Mouse (Mus musculus) midbrain, postnatal 0 days (tissue): Measurements from ENCODE around the gene Efna1. TPM values are rescaled to one million over a fixed set of nuclear protein-coding genes. Genes with fewer than 3 reads are reported as not detected.

ENCODE experiments used
- ATAC-seq: fragments of 200-750 bp; cut with Nextera tagmentation; 2 replicates; pipeline ENCODE4 v1.8.0; 2017; ENCODE audit warnings: moderate number of reproducible peaks, mild to moderate bottlenecking, moderate TSS enrichment, moderate library complexity; ENCODE audit not compliant: low FRiP score
- DNase-seq: peaks from one replicate; pipeline ENCODE4 v3.0.0-alpha.2; 2015; ENCODE audit warnings: low spot score
- H3K27ac ChIP-seq: fragments of 300-500 bp; sonication (generic); 2 replicates; pipeline ENCODE4 v1.5.1; 2014; ENCODE audit warnings: low read depth, mild to moderate bottlenecking, low read length, mixed read lengths
- H3K27me3 ChIP-seq: fragments of 300-500 bp; sonication (generic); 2 replicates; pipeline ENCODE4 v1.6.1; 2014; ENCODE audit warnings: low read length, control low read depth, mixed read lengths; ENCODE audit not compliant: insufficient read depth
- H3K36me3 ChIP-seq: fragments of 300-500 bp; sonication (generic); 2 replicates; pipeline ENCODE4 v1.6.1; 2014; ENCODE audit warnings: low read length, control low read depth, mixed read lengths; ENCODE audit not compliant: insufficient read depth
- H3K4me1 ChIP-seq: fragments of 300-500 bp; sonication (generic); 2 replicates; pipeline ENCODE4 v1.6.1; 2014; ENCODE audit warnings: mild to moderate bottlenecking, control low read depth, antibody characterized with exemption, low read length, mixed read lengths; ENCODE audit not compliant: insufficient read depth
- H3K4me2 ChIP-seq: fragments of 300-500 bp; sonication (generic); 2 replicates; pipeline ENCODE4 v1.6.1; 2014; ENCODE audit warnings: low read depth, mild to moderate bottlenecking, low read length, mixed read lengths; ENCODE audit not compliant: poor library complexity, severe bottlenecking
- H3K4me3 ChIP-seq: fragments of 300-500 bp; sonication (generic); 2 replicates; pipeline ENCODE4 v1.5.1; 2014; ENCODE audit warnings: low read depth, mild to moderate bottlenecking, low read length, moderate library complexity
- H3K9ac ChIP-seq: fragments of 300-500 bp; sonication (generic); replicated peaks from 2 replicates; pipeline ENCODE4 v1.6.1; 2014; ENCODE audit warnings: mild to moderate bottlenecking, low read length, moderate library complexity, mixed read lengths; ENCODE audit not compliant: poor library complexity, severe bottlenecking
- H3K9me3 ChIP-seq: fragments of 300-500 bp; sonication (generic); 2 replicates; pipeline ENCODE4 v1.6.1; 2016; ENCODE audit warnings: low read length, control low read depth
- CTCF ChIP-seq: IDR thresholded peaks from 2 replicates; pipeline ENCODE4 v1.5.1; 2016; ENCODE audit warnings: antibody characterized with exemption, mild to moderate bottlenecking
- WGBS: fragments of 180-500 bp; shearing (Covaris S2); extraction: QIAGEN DNeasy Blood & Tissue Kit; methylation state at CpG from one replicate; pipeline ENCODE4 v1.1.7; 2014; 5-methylcytosine and 5-hydroxymethylcytosine counted together
- polyA plus RNA-seq: library from polyadenylated mRNA; unstranded; fragments of >200 nt; fragmentation: Nextera tagmentation; extraction: Ambion mirVana; gene quantifications from 2 replicates; pipeline ENCODE4 v1.2.1, GENCODE M21; 2015
- total RNA-seq: library from RNA; depleted of rRNA; stranded (reverse); fragments of >200 nt; gene quantifications from 2 replicates; pipeline ENCODE4 v1.2.3, GENCODE M21; 2014

Gene Efna1
- total and polyA plus RNA-seq, 2 experiments from 2014 or later, result 6.6 to 9.4 TPM

GRCm38 (mm10) chr3:89243609-89244008 is 37.3 kb downstream of the Efna1 start:
- DNase-seq, result peak; percentile 62

GRCm38 (mm10) chr3:89242331-89242895 is 38.5 kb downstream of the Efna1 start:
- Histone ChIP-seq H3K4me2 (no peak overlapping the region), H3K9ac (no peak overlapping the region), H3K4me1 (peaks cover 10% of the 10 kb centered on the region; the same call in 1 of the 2 replicates), H3K27me3 (no peaks in the 10 kb centered on the region), H3K9me3 (no peaks in the 10 kb centered on the region), H3K4me3 (no peak overlapping the region), H3K36me3 (peaks cover 48% of the 10 kb centered on the region), H3K27ac (0 out of 2 replicates have a peak overlapping the region, but pooled peaks have one; percentile 26)
- TF ChIP-seq CTCF, result peak; percentile 83
- no peak for ATAC-seq
- 68% methylated on average over 9 of the region's 9 CpGs for WGBS
- DNase-seq, result peak; percentile 73

More at GRCm38 (mm10) chr3:89243609-89244008, 37.3 kb downstream of the Efna1 start:
- peaks cover 42% of the 10 kb centered on the region for H3K36me3 ChIP-seq
- peak overlapping the region; percentile 92 for H3K4me2 ChIP-seq
- no peak for ATAC-seq
- H3K9ac ChIP-seq, result peak overlapping the region; percentile 93
- peaks cover 12% of the 10 kb centered on the region; the same call in 1 of the 2 replicates for H3K4me1 ChIP-seq
- TF ChIP-seq CTCF, result peak; percentile 61
- H3K27me3 ChIP-seq, result no peaks in the 10 kb centered on the region
- no peaks in the 10 kb centered on the region for H3K9me3 ChIP-seq
- H3K4me3 ChIP-seq, result peak overlapping the region; percentile 70
- 10% methylated on average over 14 of the region's 14 CpGs for WGBS
- H3K27ac ChIP-seq, result peak overlapping the region; percentile 97

- Histone ChIP-seq H3K9me3 (no peaks in the 10 kb centered on the region), H3K4me1 (no peaks in the 10 kb centered on the region), H3K4me2 (no peak overlapping the region), H3K36me3 (peaks cover 84% of the 10 kb centered on the region), H3K27ac (no peak overlapping the region), H3K4me3 (no peak overlapping the region), H3K9ac (no peak overlapping the region), H3K27me3 (no peaks in the 10 kb centered on the region)
- ATAC-seq (no peak), DNase-seq (no peak)
- WGBS, result 65% methylated on average over 10 of the region's 12 CpGs
- TF ChIP-seq CTCF, result no peak
These were observed 42.4 kb downstream of the Efna1 start for GRCm38 (mm10) chr3:89238494-89238893.

GRCm38 (mm10) chr3:89237682-89238081 is 43.3 kb downstream of the Efna1 start:
- DNase-seq (no peak), ATAC-seq (no peak)
- Histone ChIP-seq H3K4me3 (no peak overlapping the region), H3K27ac (no peak overlapping the region), H3K4me2 (no peak overlapping the region), H3K36me3 (peaks cover 92% of the 10 kb centered on the region), H3K27me3 (no peaks in the 10 kb centered on the region), H3K4me1 (no peaks in the 10 kb centered on the region), H3K9ac (no peak overlapping the region), H3K9me3 (no peaks in the 10 kb centered on the region)
- TF ChIP-seq CTCF, result no peak
- WGBS, result 93% methylated on average over 21 of the region's 21 CpGs

- ATAC-seq, result no peak
- Histone ChIP-seq H3K36me3 (peaks cover 83% of the 10 kb centered on the region), H3K4me3 (no peak overlapping the region)
These were observed 44.4 kb downstream of the Efna1 start for GRCm38 (mm10) chr3:89236516-89236915.

GRCm38 (mm10) chr3:89233562-89234110 is 47.3 kb downstream of the Efna1 start:
- Histone ChIP-seq H3K9ac (no peak overlapping the region), H3K4me1 (no peaks in the 10 kb centered on the region), H3K27me3 (no peaks in the 10 kb centered on the region), H3K27ac (no peak overlapping the region), H3K4me2 (no peak overlapping the region), H3K36me3 (peaks cover 56% of the 10 kb centered on the region), H3K9me3 (no peaks in the 10 kb centered on the region), H3K4me3 (no peak overlapping the region)
- no peak for TF ChIP-seq CTCF
- WGBS, result 79% methylated on average over 14 of the region's 14 CpGs
- ATAC-seq (no peak), DNase-seq (no peak)

More at GRCm38 (mm10) chr3:89236516-89236915, 44.4 kb downstream of the Efna1 start:
- no peak for DNase-seq
- Histone ChIP-seq H3K27ac (no peak overlapping the region), H3K4me2 (no peak overlapping the region), H3K9me3 (no peaks in the 10 kb centered on the region), H3K9ac (no peak overlapping the region), H3K27me3 (no peaks in the 10 kb centered on the region), H3K4me1 (no peaks in the 10 kb centered on the region)
- 91% methylated on average over 10 of the region's 10 CpGs for WGBS
- no peak for TF ChIP-seq CTCF
